Mouse (Mus musculus) fat pad, adult 2 months (tissue): ENCODE measurements around the gene Eif5b.
A peak's percentile ranks its signal among the peaks of the same experiment; 100 is the strongest.
"Not testable (repeated sequence)": the region's sequence is repeated elsewhere in the genome, so short reads cannot be mapped to it uniquely, and the experiment has no call there.

Experiments
- DNase-seq: peaks from one replicate; pipeline ENCODE4 v3.0.0-alpha.2; 2011; ENCODE audit warnings: low read depth, low spot score; ENCODE audit errors: extremely low read depth

Gene Eif5b

DNA sequence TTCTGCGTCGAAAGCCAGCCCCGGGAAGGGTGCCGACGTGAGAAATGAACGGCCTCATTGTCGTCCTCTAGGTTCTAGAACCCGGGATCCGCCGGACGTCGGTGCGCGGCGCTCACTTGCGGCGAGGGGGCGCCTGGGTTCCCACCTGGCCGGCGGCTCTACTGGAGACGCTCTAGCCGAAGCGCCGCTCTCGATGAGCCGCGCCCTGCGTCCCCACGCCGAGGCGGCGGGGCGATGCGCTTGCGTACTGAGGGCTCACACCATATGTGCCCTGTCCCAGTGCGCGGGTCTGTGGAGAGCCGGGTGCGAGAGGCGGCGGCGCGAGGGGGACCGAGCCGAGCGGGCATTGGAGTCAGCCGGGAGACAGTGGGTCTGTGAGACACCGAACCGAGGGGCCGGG lies at the start of gene Eif5b, which contains the start of gene Txndc9:
Gene Eif5b (plus strand): TSS at position 144 of the 400 bp plus-strand sequence.
Gene Txndc9 (minus strand): TSS at position 27 of the 400 bp plus-strand sequence.
- DNase-seq, result no peak

DNA sequence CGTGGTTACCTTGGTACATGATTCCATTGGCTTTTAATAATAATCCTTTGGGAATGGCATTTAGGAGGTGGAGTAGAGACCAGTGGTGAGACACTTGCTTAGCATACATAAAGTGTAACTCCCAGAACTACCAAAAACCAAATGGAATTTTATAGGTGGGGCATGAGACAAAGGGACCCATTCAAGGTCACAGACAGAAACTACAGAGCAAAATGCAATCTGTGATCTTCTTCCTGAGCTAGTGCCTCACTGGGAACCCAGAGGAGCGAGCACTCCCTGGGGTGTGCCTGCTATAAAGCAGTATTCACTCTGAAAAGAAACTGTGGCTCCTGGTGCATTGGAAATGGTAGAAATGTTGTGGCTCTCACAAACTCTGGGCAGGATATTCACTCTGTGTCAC lies 48.9 kb upstream of the Eif5b start:
- DNase-seq, result no peak

DNA sequence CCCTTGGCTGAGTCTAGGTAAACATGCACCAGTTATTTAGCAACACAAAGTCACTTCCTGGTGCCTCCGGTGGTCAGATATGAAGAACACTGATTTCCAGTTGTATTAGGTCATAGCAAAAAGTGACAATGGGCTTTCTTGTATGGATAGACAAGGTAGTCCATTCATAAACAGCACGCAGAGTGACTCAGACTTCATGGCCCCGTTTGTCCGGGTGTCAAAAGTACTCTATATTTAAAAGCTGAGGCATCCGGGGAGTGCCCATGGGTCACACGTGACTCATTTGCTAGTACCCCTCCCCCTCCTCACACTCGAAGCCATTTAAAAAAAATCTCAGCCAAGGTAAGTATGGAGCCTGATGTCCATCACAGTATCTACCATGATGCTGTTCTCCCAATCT lies 43.0 kb upstream of the Eif5b start:
- DNase-seq, result no peak

DNA sequence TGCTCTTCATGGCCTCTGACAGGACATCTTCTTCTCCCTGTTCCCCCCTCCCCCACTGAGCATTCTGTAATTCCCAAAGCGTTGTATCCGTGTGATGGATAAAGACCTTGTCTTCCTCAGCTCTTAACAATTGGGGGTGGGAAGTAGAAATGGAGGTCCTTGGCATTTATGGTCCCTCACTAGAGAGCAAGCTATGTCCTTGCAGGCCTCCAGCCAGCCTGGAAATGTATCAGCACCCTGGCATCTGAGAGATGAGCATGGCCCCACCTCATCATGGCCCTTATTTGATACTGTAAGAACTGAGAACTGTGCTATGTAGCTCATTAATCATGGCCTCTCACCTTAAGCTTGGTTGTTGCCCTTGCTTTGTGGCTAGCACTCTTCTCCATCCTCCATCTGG lies 42.6 kb upstream of the Eif5b start:
- no peak for DNase-seq

DNA sequence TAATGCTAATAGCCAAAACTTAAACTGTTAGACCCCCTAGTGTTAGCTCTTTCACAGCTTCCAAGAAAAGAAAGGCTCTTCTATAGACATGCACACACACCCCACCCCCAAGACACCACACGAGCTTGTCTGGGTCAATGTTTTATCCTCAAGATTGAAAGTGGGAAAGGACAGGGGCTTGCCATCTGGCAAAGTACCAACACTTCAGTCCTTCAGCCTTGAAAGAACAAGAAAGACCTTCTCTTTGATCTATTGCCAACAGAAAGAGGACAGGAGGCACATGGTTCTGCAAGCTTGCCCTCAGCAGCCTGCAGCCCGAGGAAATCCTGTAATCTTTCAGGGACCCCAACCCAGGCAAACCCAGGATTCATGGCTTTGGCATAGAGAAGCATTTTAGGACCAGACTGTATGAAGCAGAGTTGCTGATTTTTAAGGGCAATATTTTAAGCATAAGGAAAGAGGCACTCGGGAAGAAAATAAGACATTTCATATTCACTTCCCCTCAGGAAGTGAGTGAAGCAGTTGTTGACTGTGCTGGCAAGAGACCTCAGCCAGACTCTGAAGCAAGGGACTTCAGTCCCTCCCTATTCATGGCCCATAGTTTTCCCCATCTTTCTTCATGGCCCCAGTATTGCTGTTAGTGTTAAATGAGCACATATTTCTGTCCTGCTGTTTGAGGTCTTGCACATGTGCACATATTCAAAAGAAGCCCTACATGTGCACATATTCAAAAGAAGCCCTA lies 40.9 kb upstream of the Eif5b start:
- no peak for DNase-seq

DNA sequence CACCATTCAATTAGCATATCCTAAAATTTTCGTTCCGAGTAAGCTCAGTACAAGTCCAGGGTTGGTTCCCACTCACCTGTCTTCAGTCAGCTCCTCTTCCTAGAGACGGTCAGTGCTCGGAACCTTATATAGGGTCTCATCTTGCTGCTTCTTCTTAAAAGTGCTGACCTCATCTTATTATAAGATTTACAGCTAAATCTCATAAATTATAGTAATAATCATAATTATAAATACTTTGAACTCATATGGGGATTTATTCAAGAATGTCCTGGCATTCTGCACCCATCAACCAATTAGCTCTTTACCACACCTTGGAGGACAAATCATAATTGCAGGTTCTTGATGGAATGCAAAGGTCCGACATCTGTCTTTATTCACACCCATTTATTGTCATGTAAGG lies 40.2 kb upstream of the Eif5b start, which contains the start of gene Lyg1:
Gene Lyg1 (minus strand): TSS at position 101 of the 400 bp plus-strand sequence.
- no peak for DNase-seq

DNA sequence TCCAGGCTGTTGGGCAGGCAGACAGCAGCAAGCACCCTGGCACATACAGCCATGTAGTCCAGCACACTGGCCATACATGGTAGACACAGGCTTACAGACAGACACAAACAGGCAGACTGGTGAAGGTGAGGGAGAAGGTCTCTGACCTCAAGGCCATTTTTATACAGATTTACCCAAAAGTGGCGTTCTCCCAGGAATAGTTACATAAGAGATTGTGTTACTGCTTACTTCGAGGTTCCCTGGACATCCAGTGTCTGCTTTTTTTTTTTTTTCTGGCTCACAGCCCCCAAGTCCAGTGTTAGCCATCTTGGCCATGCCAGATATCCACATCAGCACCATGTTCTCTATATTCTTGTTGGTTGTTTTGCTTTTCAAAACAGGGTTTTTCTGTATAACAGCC lies 39.3 kb upstream of the Eif5b start:
- no peak for DNase-seq

DNA sequence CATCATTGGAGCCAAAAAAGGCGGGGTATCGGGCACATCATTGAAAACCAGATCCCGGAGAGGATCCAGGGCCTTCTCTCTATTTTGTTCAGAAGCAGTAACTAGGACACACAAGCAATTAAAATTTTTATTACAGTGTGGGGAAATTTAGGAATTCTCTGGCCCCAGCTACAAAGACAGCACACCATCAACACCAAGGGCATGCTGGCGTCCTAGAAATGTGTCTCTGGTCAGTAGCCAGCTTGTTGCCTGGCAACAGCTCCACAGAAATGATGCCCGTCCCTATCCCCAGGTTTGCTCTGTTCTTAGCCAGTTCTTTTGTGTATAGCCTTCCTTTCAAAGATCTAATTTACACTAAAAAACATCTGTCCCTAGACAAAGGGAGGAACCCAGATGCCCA lies 38.3 kb upstream of the Eif5b start:
- DNase-seq, result no peak

DNA sequence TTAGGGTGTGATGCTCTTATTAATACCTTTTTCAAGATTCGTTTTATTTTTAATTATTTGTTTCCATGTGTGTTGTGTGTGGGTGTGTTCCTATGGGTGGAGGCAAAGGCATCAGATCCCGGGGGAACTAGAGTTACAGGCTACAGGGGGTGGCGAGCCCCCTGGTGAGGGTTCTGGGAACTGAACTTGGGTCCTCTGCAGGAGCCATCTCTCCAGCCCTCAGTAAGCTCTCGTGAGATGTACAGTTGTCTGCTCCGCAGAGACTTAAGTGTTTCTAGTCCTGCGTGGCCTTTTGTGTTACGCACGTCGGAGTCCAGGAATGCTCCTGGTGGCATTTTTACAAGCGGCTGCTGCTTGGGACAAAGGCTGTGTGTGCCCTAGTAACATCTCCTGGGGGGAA lies 32.2 kb upstream of the Eif5b start:
- no peak for DNase-seq

DNA sequence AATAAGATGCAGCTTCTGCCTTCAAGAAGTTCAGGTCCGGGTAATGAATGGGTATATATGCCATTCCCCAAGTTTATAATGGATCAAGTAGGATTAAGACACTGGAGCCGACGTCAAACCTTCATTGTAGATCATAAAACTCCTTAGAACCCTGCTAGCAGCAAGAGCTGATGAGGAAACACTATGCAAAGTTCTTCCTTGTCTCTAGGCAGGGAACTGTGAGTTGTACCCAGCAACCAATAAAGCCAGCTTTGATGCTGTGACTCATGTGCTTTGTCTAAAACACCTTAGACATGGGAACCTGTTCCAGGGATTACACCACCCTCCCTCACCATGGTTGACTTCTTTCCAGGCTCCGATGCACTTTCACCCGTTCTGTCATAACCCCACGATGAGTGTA lies 29.1 kb upstream of the Eif5b start:
- peak; percentile 86 for DNase-seq

DNA sequence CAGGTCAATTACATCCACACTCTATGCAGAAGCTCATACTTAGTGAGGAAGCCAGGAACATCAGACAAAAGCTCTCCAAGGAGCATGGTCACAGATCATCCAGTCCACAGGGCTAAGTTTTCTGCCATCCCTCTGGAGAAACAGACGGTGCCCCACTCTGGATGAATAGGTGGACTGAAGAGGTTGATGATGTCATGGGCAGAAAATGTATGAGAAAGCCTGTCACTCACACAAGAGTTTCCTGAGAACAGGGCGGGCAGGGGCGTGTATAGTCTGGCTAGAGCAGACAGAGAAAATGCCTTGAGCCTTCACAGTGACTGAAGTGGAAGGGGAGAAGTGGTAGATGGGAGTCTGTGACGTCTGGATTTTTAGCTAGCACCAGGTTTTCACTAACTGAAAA lies 26.3 kb upstream of the Eif5b start:
- DNase-seq, result no peak

DNA sequence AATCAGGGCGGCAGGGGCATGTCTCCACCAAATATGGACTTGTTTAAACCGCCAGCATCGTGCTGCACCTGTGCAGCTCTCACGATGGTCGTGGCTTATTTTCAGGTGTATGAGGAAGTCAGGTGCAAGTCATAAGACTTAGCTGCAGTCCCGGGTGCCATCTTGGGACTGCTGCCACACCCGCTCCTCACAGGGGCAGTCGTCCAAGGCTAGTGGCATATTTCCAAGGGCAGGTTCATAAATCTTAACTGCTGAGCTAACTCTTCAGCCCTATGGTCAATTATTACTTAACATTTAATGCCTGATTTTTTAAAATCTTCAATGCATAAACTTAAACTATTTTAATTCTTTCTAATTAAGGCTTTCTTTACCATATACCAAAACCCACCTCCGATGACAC lies 21.1 kb upstream of the Eif5b start:
- not testable (repeated sequence) for DNase-seq

DNA sequence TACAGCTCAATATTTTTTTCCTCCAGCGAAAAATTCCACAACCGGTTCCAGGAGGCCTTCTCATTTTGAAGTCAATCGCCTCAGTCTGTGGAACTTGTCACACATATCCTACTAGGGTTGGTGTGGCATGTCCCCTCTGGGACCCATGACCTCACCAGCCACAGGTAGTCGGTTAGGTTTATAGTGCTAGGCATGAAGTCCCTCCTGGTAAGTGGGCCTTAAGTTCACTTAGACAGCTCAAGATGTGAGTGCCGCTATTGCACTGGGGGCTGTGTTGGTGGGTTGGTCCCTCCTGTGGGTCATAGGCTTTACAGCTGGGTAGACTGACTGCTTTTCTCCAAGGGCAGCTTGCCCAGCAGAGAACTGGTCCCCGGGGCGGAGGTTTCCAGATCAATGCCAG lies 20.5 kb upstream of the Eif5b start:
- DNase-seq, result no peak

DNA sequence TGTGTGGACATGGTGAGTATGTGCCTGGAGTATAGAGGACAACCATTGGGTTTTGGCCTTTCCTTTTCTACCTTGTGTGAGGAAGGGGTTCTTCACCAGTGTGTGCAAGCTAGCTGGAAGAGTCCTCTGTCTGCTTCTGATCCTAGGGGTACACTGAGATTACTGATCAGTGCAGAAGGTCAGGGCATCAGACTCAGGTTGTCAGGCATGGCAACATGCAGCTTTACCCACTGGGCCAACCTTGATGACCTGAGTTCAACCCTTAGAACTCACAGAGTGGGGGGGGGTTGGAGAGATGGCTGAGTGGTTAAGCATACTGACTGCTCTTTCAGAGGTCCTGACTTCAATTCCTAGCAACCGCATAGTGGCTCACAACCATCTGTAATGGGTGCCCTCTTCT lies 13.5 kb upstream of the Eif5b start:
- no peak for DNase-seq

DNA sequence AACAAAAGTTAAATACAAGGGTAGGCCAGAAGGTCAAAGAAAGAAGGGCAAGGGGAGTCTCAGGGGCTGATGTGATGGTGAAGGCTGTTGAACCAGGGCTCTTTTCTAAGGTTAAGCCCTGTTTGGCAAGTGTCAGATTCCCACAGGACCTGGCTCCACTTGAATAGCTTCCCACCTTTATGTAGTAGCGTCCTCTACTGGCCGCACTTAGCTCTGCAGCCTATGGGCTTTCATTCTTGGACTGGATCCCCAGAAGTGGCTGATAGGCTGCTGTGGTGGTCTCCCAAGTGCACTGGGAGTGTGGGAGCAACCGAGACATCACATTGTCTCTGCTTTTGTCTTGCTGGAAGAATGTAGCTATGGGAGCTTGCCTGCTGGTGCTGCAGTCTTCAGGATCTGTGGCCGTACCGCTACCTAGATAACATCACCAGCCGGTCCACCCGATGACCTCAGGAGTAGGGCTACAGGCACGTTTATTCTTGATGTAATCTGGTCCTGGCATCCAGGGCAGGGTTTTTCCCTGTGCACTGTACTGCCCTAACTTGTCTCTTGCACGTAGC lies 12.0 kb upstream of the Eif5b start:
- no peak for DNase-seq

DNA sequence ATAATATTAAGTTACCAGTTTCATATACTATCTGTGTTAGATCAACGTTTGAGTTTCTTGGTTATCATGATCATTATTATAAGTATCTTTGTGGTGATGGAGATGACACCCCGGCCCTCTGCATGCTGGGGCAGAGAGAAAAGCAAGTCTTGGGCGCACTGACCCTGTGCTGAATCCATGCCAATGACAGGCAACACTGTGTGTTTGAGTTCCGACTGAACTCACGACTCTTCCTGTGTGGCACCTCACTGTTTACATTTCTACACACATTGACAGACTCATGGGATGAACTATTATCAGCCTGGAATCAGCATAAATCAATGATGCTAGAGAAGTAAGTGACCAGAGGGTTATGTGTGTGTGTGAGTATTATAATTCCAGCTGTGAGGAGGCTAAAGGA lies 10.0 kb upstream of the Eif5b start:
- DNase-seq, result no peak

DNA sequence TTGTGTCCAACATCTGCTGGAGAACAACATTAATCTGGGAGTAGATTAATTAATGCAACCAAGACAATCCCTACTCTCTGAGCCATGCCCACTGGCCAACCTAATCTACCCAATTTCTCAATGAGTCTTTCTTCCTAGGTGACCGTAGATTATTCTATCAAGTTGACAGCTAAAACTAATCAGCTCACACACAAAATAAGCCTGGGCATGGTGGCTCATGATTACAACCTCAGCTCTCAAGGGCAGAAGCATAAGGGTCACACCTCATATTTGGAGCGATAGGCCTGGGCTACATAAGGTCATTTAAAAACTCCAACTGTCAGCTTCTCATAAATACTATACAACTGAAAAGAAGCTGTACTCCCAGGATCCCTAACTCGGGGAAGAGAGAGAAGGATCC lies 1.6 kb upstream of the Eif5b start:
- no peak for DNase-seq

DNA sequence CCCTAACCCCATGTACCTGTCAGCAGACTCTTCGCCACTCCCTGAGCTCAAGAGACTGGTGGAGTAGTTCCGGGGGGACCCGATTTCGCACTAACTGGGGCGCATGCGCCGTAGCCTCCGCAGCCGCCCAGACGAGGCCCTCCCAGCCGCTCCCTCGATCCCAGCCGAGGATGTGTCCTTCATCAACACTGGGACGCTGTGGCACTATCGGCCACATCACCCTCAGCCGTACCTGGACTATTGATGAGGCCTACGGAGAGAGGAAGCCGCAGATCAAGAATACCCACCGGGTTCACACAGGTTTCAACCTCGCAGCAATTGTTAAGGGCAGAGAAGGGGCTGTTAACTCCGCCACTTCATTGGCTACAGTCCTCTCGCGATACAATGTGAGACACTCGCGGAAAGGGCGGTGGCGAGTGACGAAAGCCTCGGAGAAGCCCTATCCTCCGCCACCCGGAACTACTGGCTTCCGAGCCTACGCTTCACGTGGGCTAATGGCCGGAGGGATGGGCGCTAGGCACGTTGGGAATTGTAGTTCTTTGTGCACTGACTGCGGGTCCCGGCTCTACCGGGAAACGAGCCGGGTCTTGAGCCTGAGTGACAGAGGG lies 829 bp upstream of the Eif5b start:
- DNase-seq, result peak; percentile 88

DNA sequence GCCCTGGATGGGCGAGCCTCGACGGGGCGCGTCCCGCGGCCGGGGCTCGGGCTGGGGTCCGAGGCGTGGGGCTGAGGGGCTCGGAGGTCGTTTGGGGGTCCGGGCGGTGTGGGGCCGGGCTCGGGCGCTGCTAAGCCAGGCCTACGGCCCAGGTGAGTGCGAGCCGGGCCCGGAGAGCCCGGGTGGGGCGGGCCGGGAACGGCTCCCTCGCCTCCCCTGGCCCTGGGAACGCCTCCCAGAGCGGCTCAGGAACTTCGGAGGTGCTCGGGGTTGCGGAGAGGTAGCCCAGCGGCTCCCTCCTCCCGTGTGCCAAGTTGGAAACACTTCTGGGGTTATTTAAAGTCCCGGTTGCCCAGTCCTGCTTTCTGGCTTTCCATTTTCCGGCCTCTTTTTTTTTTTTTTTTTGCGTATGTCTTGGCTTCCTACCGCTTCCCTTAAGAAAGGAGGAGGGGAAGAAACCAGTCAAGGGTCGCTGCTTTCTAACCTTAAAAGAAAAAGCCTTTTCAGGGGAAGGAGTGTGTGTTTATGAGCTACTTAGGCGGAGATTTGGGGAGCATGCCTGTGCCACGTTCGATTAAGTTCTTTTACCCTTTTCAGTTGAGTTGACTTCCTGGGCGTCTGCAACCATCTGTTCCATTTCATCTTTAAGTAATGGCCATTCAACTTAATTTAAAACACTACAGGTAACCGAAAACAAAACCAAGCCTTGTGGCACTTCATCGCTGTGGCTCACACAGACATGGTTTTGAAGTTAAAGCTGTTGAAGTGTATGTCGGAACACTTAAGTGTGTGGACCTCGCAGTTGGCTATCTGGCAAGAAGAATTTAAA lies 775 bp downstream of the Eif5b start:
- no peak for DNase-seq

DNA sequence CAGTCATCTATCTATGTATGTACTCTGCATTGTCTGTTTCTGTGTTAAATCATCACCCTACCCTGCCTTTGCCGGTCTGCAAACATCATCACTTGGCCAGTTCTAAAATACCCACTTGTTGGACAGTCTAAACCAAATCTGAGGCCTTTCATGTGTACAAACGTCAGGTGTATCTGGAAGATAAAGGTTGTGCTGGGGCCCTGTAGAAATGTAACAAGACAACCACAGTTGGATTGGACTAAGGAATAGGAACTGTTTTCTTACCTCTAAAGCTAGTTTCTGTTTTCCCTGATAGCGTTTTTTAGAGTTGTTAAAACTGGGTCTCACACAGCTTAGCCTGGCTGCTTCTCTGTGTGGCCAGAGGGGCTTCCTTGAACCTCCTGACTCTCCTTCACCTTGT lies 1.7 kb downstream of the Eif5b start:
- no peak for DNase-seq

DNA sequence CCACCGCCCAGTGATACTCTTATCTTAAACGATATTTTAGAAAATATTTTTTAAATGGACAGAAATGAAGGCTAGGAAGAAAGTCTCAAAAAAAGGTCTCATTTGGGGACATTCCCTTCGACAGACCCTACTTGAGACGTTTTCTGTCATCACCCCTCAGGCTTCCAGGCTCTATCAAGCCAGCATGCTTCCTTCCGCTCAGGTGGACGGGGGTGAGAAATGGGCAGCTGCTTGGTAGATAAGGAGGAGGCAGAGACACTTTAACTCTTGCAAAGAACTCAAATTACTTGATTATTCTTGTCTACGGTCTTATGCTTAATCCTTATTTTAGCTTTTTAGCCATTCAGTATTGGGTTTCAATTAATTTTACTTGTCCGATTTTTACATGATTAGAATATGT lies 3.0 kb downstream of the Eif5b start:
- DNase-seq, result no peak

DNA sequence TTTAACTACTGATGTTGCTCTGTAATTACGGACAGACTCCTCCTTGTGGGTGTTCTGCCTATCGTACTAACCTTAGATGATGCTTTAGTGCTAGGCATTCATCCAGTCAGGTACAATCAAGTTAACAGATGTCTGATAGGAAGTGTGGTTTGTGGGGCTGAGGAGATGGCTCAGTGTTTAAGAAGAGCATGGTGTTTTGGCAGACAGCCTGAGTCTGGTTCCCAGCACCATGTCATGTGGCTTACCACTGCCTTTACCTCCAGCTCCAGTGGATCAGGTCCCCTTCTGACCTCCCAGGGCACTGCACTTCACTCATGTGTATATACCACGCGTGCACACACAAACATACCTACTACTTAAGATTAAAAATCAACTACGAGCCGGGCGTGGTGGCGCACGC lies 4.1 kb downstream of the Eif5b start:
- DNase-seq, result no peak
